Mouse (Mus musculus): ENCODE results near the gene 2900011O08Rik. TPM values are rescaled to one million over a fixed set of nuclear protein-coding genes. Genes with fewer than 3 reads are reported as not detected.
"Not testable (repeated sequence)": the region's sequence is repeated elsewhere in the genome, so short reads cannot be mapped to it uniquely, and the experiment has no call there.

The 2900011O08Rik gene
- polyA plus RNA-seq, 1 experiment, result 260 TPM

GRCm38 (mm10) chr16:13969096-13969495 lies 17.3 kb upstream of the 2900011O08Rik start:
- Histone ChIP-seq H3K27ac (ENCODE audit: insufficient read depth, low read length) (no peak overlapping the region), H3K4me3 (ENCODE audit: insufficient read depth, low read length) (no peak overlapping the region), H3K4me1 (ENCODE audit: control insufficient read depth, insufficient read depth, low read length) (no peaks in the 10 kb centered on the region)
- TF ChIP-seq POLR2A (IDR thresholded peaks at IDR 0.05; ENCODE audit: extremely low read depth, insufficient read depth, low read length) (no peak), CTCF (IDR thresholded peaks at IDR 0.05; ENCODE audit: extremely low read depth, insufficient read depth, low read length) (no peak)

- H3K4me1 ChIP-seq (ENCODE audit: control insufficient read depth, insufficient read depth, low read length), result no peaks in the 10 kb centered on the region
- H3K27ac ChIP-seq (ENCODE audit: insufficient read depth, low read length), result no peak overlapping the region
- no peak overlapping the region for H3K4me3 ChIP-seq (ENCODE audit: insufficient read depth, low read length)
- TF ChIP-seq CTCF (IDR thresholded peaks at IDR 0.05; ENCODE audit: extremely low read depth, insufficient read depth, low read length) (no peak), POLR2A (IDR thresholded peaks at IDR 0.05; ENCODE audit: extremely low read depth, insufficient read depth, low read length) (no peak)
Observed at GRCm38 (mm10) chr16:13972051-13972450, 14.4 kb upstream of the 2900011O08Rik start.

- not testable (repeated sequence) for H3K27ac ChIP-seq (ENCODE audit: insufficient read depth, low read length); H3K4me1 ChIP-seq (ENCODE audit: control insufficient read depth, insufficient read depth, low read length); H3K4me3 ChIP-seq (ENCODE audit: insufficient read depth, low read length)
Observed at GRCm38 (mm10) chr16:13976358-13976896, 10.0 kb upstream of the 2900011O08Rik start.

- H3K27ac ChIP-seq (ENCODE audit: insufficient read depth, low read length); H3K4me1 ChIP-seq (ENCODE audit: control insufficient read depth, insufficient read depth, low read length); H3K4me3 ChIP-seq (ENCODE audit: insufficient read depth, low read length): not testable (repeated sequence)
Observed at GRCm38 (mm10) chr16:13977026-13977425, 9.4 kb upstream of the 2900011O08Rik start.

- not testable (repeated sequence) for H3K4me3 ChIP-seq (ENCODE audit: insufficient read depth, low read length); H3K4me1 ChIP-seq (ENCODE audit: control insufficient read depth, insufficient read depth, low read length); H3K27ac ChIP-seq (ENCODE audit: insufficient read depth, low read length)
Observed at GRCm38 (mm10) chr16:13981726-13982125, 4.7 kb upstream of the 2900011O08Rik start.

- Histone ChIP-seq H3K27ac (ENCODE audit: insufficient read depth, low read length) (no peak overlapping the region), H3K4me1 (ENCODE audit: control insufficient read depth, insufficient read depth, low read length) (peaks cover 3% of the 10 kb centered on the region; the same call in 1 of the 2 replicates), H3K4me3 (ENCODE audit: insufficient read depth, low read length) (no peak overlapping the region)
- TF ChIP-seq POLR2A (IDR thresholded peaks at IDR 0.05; ENCODE audit: extremely low read depth, insufficient read depth, low read length), result no peak
- TF ChIP-seq CTCF (IDR thresholded peaks at IDR 0.05; ENCODE audit: extremely low read depth, insufficient read depth, low read length), result no peak
Observed at GRCm38 (mm10) chr16:13983161-13983560, 3.2 kb upstream of the 2900011O08Rik start.

- Histone ChIP-seq H3K27ac (ENCODE audit: insufficient read depth, low read length) (0 out of 2 replicates have a peak overlapping the region, but pooled peaks have one; percentile 22), H3K4me1 (ENCODE audit: control insufficient read depth, insufficient read depth, low read length) (peaks cover 3% of the 10 kb centered on the region; the same call in 1 of the 2 replicates), H3K4me3 (ENCODE audit: insufficient read depth, low read length) (peak overlapping the region; percentile 85)
- no peak for TF ChIP-seq POLR2A (IDR thresholded peaks at IDR 0.05; ENCODE audit: extremely low read depth, insufficient read depth, low read length)
- no peak for TF ChIP-seq CTCF (IDR thresholded peaks at IDR 0.05; ENCODE audit: extremely low read depth, insufficient read depth, low read length)
Observed at GRCm38 (mm10) chr16:13986197-13986573, 219 bp upstream of the 2900011O08Rik start.

GRCm38 (mm10) chr16:13992518-13993248 lies 6.3 kb downstream of the 2900011O08Rik start:
- TF ChIP-seq POLR2A (IDR thresholded peaks at IDR 0.05; ENCODE audit: extremely low read depth, insufficient read depth, low read length) (no peak), CTCF (IDR thresholded peaks at IDR 0.05; ENCODE audit: extremely low read depth, insufficient read depth, low read length) (no peak)
- no peak overlapping the region for H3K27ac ChIP-seq (ENCODE audit: insufficient read depth, low read length)
- no peak overlapping the region for H3K4me3 ChIP-seq (ENCODE audit: insufficient read depth, low read length)
- peaks cover under 1% of the 10 kb centered on the region for H3K4me1 ChIP-seq (ENCODE audit: control insufficient read depth, insufficient read depth, low read length)

GRCm38 (mm10) chr16:13994076-13994475 lies 7.7 kb downstream of the 2900011O08Rik start:
- TF ChIP-seq CTCF (IDR thresholded peaks at IDR 0.05; ENCODE audit: extremely low read depth, insufficient read depth, low read length) (no peak), POLR2A (IDR thresholded peaks at IDR 0.05; ENCODE audit: extremely low read depth, insufficient read depth, low read length) (no peak)
- no peaks in the 10 kb centered on the region; the same call in none of the 2 replicates for H3K4me1 ChIP-seq (ENCODE audit: control insufficient read depth, insufficient read depth, low read length)

GRCm38 (mm10) chr16:13994502-13994901 lies 8.1 kb downstream of the 2900011O08Rik start:
- TF ChIP-seq CTCF (IDR thresholded peaks at IDR 0.05; ENCODE audit: extremely low read depth, insufficient read depth, low read length) (no peak), POLR2A (IDR thresholded peaks at IDR 0.05; ENCODE audit: extremely low read depth, insufficient read depth, low read length) (no peak)
- no peak overlapping the region for H3K27ac ChIP-seq (ENCODE audit: insufficient read depth, low read length)
- H3K4me3 ChIP-seq (ENCODE audit: insufficient read depth, low read length), result no peak overlapping the region
- H3K4me1 ChIP-seq (ENCODE audit: control insufficient read depth, insufficient read depth, low read length), result no peaks in the 10 kb centered on the region; the same call in none of the 2 replicates

More at GRCm38 (mm10) chr16:13994076-13994475, 7.7 kb downstream of the 2900011O08Rik start:
- Histone ChIP-seq H3K4me3 (ENCODE audit: insufficient read depth, low read length) (no peak overlapping the region), H3K27ac (ENCODE audit: insufficient read depth, low read length) (no peak overlapping the region)
